Mouse (Mus musculus): ENCODE results near the gene Unc119.

Unc119 gene

DNA sequence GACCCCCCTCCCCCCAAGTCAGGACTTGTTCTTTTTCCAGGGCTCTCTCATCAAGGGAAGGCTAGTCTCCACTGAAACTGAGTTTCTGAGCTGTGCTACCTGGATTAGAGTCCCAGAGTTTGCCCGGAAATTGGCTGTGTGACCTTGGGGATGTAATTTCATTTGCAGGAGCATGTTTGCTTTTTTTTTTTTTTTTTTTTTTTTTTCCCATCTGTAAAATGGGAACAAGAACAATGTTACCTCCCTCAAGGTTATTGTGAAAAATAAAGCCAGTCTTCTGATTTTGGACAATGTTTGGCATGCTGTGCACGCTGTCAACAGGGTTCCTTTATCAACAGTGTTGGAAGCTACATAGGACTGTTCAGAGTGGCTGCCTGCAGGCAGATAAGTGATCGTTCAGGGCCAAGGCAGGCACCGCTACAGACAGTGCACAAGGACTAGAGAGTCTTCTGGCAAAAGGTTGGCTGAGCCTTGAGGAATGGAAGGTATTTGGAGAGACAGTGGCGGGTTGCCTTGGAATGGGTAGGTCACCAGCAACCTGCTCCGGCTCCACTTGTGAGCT, 1.1 kb downstream of the Unc119 start:
- DNase-seq (ENCODE audit: low spot score) = no peak

DNA sequence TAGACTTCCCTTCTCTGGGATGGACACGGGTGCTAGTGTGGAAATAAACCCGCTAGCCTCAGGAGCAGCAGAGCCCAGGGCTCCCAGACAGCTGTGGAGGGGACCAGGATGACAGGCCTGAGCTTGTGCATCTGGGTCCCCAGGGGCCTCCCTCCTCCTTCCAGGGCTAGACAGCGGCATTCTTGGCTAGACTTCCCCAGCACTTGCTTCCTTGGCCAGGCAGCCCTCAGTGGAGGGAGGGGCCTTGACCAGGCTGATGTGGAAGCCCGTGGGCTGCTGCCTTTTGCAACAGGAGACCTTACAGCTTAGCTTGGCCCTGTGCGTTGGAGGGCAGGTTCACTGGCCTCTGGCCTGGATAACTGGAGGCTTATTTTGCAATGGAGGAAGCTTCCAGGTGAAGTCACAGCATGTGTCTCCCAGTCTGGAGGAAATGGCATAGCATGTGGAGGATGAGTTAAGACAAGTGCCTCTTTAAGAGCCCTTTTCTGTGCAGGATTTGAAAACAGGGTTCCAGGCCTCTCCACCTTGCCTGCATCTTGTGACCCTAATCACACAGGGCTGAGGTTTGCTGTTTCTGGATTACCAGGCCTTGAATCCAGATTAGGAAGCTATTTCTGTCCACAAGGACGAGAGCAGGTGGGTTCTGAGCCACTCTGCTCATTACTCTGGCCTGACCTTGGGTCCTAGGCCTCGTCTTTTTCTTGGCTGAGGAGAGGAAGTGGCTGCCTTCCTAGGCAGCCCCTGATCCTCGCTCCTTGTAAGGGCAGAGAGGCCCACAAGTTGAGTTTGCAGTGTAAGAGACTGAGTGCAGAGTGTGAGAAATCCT, 1.8 kb downstream of the Unc119 start:
- DNase-seq (ENCODE audit: low spot score) = no peak

DNA sequence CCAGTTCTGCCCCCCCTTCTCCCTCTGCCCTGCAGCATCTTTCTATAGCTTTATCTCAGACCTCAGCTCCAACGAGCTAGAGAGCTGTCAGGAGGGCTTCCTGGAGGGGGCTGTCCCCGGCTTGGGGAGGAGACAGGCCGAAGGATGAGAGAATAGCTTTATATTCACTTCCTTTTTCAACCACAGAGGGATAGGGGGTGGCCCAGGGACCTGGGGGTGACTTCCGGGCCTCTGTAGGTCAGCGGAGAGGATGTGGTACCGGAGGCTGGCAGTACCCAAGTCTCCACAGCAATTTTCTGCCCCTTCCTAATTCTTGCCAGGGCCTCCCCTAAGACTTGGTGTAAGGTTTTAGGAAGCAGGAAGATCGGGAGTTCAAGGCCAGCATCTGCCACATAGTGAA, 2.5 kb downstream of the Unc119 start:
- DNase-seq (ENCODE audit: low spot score) = no peak

DNA sequence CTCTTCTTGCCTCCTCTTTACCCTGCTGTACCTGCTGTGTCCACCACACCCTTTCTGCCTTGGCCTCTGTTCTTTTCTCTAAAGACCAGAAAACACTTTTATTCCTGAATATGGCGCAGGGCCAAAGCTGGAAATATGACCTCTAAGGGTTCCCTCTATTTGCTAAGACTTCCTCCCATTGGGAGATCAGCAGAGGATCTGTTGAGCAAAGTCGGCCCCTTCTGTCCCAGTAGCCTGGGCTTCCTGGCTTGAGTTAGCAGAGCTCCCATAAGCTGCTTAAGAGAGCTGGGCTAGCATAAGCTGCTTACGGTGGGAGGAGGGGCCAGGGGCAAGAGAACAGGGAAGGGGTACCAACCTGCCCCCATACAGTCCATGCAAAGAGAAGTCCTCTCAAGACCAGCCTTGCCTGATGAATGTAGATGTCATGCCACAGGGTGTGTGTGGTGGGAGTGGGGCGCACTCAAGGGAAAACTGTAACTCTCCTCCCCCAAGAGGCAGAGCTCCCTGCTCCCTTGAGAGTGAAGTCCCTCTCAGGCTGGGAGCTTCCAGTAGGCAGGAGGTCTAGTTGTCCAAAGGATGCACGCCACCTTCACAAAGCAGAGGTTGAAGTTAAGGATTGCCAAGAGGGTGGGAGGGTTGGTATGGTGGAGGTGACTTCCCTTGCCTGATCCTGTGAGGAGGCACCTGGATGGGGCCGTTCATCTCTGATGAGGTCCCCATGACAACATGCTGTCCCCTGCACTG, 3.2 kb downstream of the Unc119 start:
- DNase-seq (ENCODE audit: low spot score) = no peak

GRCm38 (mm10) chr11:78347070-78347754, 3.9 kb downstream of the Unc119 start:
- no peak for DNase-seq (ENCODE audit: low spot score)

- DNase-seq (ENCODE audit: low spot score) = no peak
Observed at GRCm38 (mm10) chr11:78347908-78348307, 4.6 kb downstream of the Unc119 start.

DNA sequence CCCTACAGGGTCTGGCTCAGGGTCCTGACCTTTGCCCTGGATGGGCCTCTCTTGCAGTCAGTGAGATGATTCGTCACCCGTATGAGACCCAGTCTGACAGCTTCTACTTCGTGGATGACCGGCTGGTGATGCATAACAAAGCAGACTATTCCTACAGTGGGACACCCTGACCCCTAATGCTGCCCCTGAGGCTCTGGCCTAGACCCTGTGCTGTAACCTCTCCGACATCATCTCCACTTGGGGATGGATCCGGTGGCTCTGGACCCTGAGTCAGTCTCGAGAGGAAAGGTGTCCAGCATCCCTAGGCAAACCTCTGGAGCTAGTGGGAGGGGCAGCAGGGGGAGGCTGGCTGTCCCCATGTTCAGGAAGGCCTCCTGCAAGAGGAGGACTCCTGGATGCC, 5.2 kb downstream of the Unc119 start:
- no peak for DNase-seq (ENCODE audit: low spot score)

- DNase-seq (ENCODE audit: low spot score) = no peak
Observed at GRCm38 (mm10) chr11:78349441-78350358, 6.4 kb downstream of the Unc119 start.

GRCm38 (mm10) chr11:78353081-78353480, 9.8 kb downstream of the Unc119 start:
- DNase-seq (ENCODE audit: low spot score) = no peak

DNA sequence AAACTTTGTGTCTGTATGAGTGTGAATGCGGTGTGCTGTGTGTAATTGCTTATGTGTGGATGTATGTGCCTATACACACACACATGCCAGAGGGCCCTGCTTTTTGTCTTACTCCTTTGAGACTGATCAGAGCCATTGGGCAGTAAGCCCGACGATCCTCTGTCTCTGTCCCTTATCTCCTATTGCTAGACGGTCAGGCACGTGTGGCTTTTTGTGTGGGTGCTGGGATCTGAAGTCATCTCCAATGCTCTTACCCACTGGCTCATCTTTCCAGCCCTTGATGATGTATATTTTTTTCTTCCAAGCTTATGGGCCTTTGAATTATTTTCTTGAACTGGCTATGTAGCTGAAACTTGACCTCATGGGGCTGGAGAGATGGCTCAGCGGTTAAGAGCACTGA, 11.6 kb downstream of the Unc119 start:
- no peak for DNase-seq (ENCODE audit: low spot score)

GRCm38 (mm10) chr11:78355471-78356238, 12.4 kb downstream of the Unc119 start:
- DNase-seq (ENCODE audit: low spot score) = no peak

- no peak for DNase-seq (ENCODE audit: low spot score)
Observed at GRCm38 (mm10) chr11:78358330-78359007, 15.2 kb downstream of the Unc119 start.

GRCm38 (mm10) chr11:78360125-78360788, 17.0 kb downstream of the Unc119 start:
- DNase-seq (ENCODE audit: low spot score) = no peak

- DNase-seq (ENCODE audit: low spot score) = no peak
Observed at GRCm38 (mm10) chr11:78360789-78361131, 17.5 kb downstream of the Unc119 start.

DNA sequence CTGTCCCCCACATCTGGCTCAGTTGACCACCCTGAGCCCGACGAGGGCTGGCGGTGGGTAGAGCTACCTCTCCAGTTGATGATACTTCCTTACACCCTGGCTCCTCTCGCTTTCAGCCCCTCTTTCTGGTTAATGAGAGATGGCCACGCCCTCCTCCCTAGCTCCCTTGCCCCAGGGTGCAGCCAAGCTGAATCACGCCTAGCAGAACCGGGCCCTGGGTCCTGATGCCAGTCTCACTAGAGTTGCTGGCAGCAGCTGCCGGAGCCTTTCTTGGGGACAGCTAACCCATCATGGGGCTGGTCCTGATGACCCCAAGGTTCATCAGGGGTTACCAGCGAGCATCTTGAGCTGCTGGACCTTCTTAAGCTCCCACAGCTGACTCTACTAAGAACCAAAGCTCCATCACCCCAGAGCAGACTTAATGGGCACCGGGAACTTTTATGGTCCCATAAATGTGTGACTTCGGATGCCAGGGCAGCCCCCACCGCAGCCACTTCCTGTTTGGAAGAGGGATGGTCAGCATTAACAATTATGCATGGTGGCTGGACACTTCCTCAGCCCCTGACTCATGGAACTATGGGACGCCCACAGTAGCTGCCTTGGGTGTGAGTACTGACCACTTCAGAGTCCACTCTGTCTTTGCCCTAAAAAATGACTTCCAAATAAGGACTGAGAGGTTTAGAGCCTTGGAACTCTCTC, 20.2 kb downstream of the Unc119 start:
- DNase-seq (ENCODE audit: low spot score) = no peak

GRCm38 (mm10) chr11:78364103-78364502, 20.8 kb downstream of the Unc119 start:
- no peak for DNase-seq (ENCODE audit: low spot score)

GRCm38 (mm10) chr11:78367456-78368225, 24.4 kb downstream of the Unc119 start:
- no peak for DNase-seq (ENCODE audit: low spot score)

DNA sequence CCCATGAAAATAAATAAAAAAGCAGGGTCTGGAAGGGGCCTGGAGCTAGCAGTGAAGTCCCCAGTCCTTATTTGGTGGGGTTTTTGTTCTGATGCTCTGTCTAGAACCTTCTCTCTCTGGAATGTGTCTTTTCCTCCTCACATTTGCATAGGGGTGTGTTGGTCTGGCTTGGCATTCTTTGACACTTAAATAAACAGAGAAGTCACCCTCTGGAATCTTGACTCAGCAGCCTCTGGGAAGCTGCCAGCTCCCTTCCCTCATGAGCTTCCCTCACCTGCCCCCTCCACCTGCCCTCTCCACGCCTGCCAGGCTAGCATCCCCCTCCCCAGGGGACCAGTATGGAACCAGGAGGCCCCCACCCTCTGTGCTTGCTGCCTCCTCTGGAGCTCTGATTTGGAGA, 27.1 kb downstream of the Unc119 start:
- DNase-seq (ENCODE audit: low spot score) = no peak
